Mouse (Mus musculus): Measurements from ENCODE around the gene H2-DMb1. TPM values are rescaled to one million over a fixed set of nuclear protein-coding genes. Genes with fewer than 3 reads are reported as not detected.

H2-DMb1 gene
- polyA plus RNA-seq, 1 experiment from 2014 or later: 0.29 TPM

- WGBS (ENCODE audit: insufficient replicate concordance): 37% methylated on average over 13 of the region's 13 CpGs
- H3K9ac ChIP-seq (ENCODE audit: low read depth, low read length): no peak overlapping the region
- no peak overlapping the region for H3K4me3 ChIP-seq (ENCODE audit: low read depth, low read length)
- no peak overlapping the region for H3K27ac ChIP-seq (ENCODE audit: low read depth, low read length)
- H3K27me3 ChIP-seq (ENCODE audit: control insufficient read depth, insufficient read depth, low read length): no peaks in the 10 kb centered on the region
- no peaks in the 10 kb centered on the region for H3K36me3 ChIP-seq (ENCODE audit: control insufficient read depth, insufficient read depth, low read length)
- H3K4me1 ChIP-seq (ENCODE audit: control insufficient read depth, insufficient read depth, low read length): no peaks in the 10 kb centered on the region
- no peaks in the 10 kb centered on the region for H3K9me3 ChIP-seq (replicated peaks; ENCODE audit: control insufficient read depth, low read length)
- no peak for ATAC-seq (replicated peaks; ENCODE audit: insufficient number of reproducible peaks, low FRiP score, low TSS enrichment)
- H3K4me2 ChIP-seq: no peak overlapping the region
Observed at GRCm38 (mm10) chr17:34170877-34171498, 18.1 kb downstream of the H2-DMb1 start.

GRCm38 (mm10) chr17:34172528-34172927 is 19.7 kb downstream of the H2-DMb1 start:
- no peak overlapping the region for H3K4me2 ChIP-seq
- no peaks in the 10 kb centered on the region for H3K9me3 ChIP-seq (replicated peaks; ENCODE audit: control insufficient read depth, low read length)
- no peak overlapping the region for H3K9ac ChIP-seq (ENCODE audit: low read depth, low read length)
- no peak overlapping the region for H3K4me3 ChIP-seq (ENCODE audit: low read depth, low read length)
- no peaks in the 10 kb centered on the region for H3K27me3 ChIP-seq (ENCODE audit: control insufficient read depth, insufficient read depth, low read length)
- 86% methylated on average over 5 of the region's 5 CpGs for WGBS (ENCODE audit: insufficient replicate concordance)
- no peaks in the 10 kb centered on the region for H3K36me3 ChIP-seq (ENCODE audit: control insufficient read depth, insufficient read depth, low read length)
- H3K4me1 ChIP-seq (ENCODE audit: control insufficient read depth, insufficient read depth, low read length): no peaks in the 10 kb centered on the region
- no peak for ATAC-seq (replicated peaks; ENCODE audit: insufficient number of reproducible peaks, low FRiP score, low TSS enrichment)
- H3K27ac ChIP-seq (ENCODE audit: low read depth, low read length): no peak overlapping the region

- H3K4me1 ChIP-seq (ENCODE audit: control insufficient read depth, insufficient read depth, low read length): no peaks in the 10 kb centered on the region
- no peak overlapping the region for H3K27ac ChIP-seq (ENCODE audit: low read depth, low read length)
- H3K9ac ChIP-seq (ENCODE audit: low read depth, low read length): no peak overlapping the region
- 59% methylated on average over 1 of the region's 1 CpGs for WGBS (ENCODE audit: insufficient replicate concordance)
- no peaks in the 10 kb centered on the region for H3K36me3 ChIP-seq (ENCODE audit: control insufficient read depth, insufficient read depth, low read length)
- H3K4me3 ChIP-seq (ENCODE audit: low read depth, low read length): no peak overlapping the region
- no peak for ATAC-seq (replicated peaks; ENCODE audit: insufficient number of reproducible peaks, low FRiP score, low TSS enrichment)
- no peak overlapping the region for H3K4me2 ChIP-seq
- H3K27me3 ChIP-seq (ENCODE audit: control insufficient read depth, insufficient read depth, low read length): no peaks in the 10 kb centered on the region
- no peaks in the 10 kb centered on the region; the same call in 1 of the 2 replicates for H3K9me3 ChIP-seq (replicated peaks; ENCODE audit: control insufficient read depth, low read length)
Observed at GRCm38 (mm10) chr17:34174075-34174474, 21.2 kb downstream of the H2-DMb1 start.

GRCm38 (mm10) chr17:34177179-34177578 is 24.3 kb downstream of the H2-DMb1 start:
- WGBS (ENCODE audit: insufficient replicate concordance): 57% methylated on average over 4 of the region's 4 CpGs
- H3K4me2 ChIP-seq: no peak overlapping the region
- ATAC-seq (replicated peaks; ENCODE audit: insufficient number of reproducible peaks, low FRiP score, low TSS enrichment): no peak
- H3K36me3 ChIP-seq (ENCODE audit: control insufficient read depth, insufficient read depth, low read length): no peaks in the 10 kb centered on the region
- H3K9ac ChIP-seq (ENCODE audit: low read depth, low read length): no peak overlapping the region
- H3K27me3 ChIP-seq (ENCODE audit: control insufficient read depth, insufficient read depth, low read length): no peaks in the 10 kb centered on the region; the same call in 1 of the 2 replicates
- no peaks in the 10 kb centered on the region for H3K4me1 ChIP-seq (ENCODE audit: control insufficient read depth, insufficient read depth, low read length)
- no peaks in the 10 kb centered on the region; the same call in 1 of the 2 replicates for H3K9me3 ChIP-seq (replicated peaks; ENCODE audit: control insufficient read depth, low read length)
- no peak overlapping the region for H3K27ac ChIP-seq (ENCODE audit: low read depth, low read length)
- no peak overlapping the region for H3K4me3 ChIP-seq (ENCODE audit: low read depth, low read length)

GRCm38 (mm10) chr17:34179019-34179418 is 26.1 kb downstream of the H2-DMb1 start:
- Histone ChIP-seq H3K9ac (ENCODE audit: low read depth, low read length) (no peak overlapping the region), H3K36me3 (ENCODE audit: control insufficient read depth, insufficient read depth, low read length) (no peaks in the 10 kb centered on the region), H3K4me2 (no peak overlapping the region), H3K9me3 (replicated peaks; ENCODE audit: control insufficient read depth, low read length) (no peaks in the 10 kb centered on the region; the same call in 1 of the 2 replicates), H3K4me1 (ENCODE audit: control insufficient read depth, insufficient read depth, low read length) (no peaks in the 10 kb centered on the region), H3K4me3 (ENCODE audit: low read depth, low read length) (no peak overlapping the region), H3K27me3 (ENCODE audit: control insufficient read depth, insufficient read depth, low read length) (peaks cover 13% of the 10 kb centered on the region), H3K27ac (ENCODE audit: low read depth, low read length) (no peak overlapping the region)
- WGBS (ENCODE audit: insufficient replicate concordance): 58% methylated on average over 6 of the region's 6 CpGs
- no peak for ATAC-seq (replicated peaks; ENCODE audit: insufficient number of reproducible peaks, low FRiP score, low TSS enrichment)

- Histone ChIP-seq H3K27ac (ENCODE audit: low read depth, low read length) (no peak overlapping the region), H3K9ac (ENCODE audit: low read depth, low read length) (no peak overlapping the region), H3K4me3 (ENCODE audit: low read depth, low read length) (no peak overlapping the region), H3K36me3 (ENCODE audit: control insufficient read depth, insufficient read depth, low read length) (no peaks in the 10 kb centered on the region), H3K27me3 (ENCODE audit: control insufficient read depth, insufficient read depth, low read length) (peaks cover 17% of the 10 kb centered on the region), H3K4me2 (no peak overlapping the region), H3K4me1 (ENCODE audit: control insufficient read depth, insufficient read depth, low read length) (no peaks in the 10 kb centered on the region), H3K9me3 (replicated peaks; ENCODE audit: control insufficient read depth, low read length) (no peaks in the 10 kb centered on the region; the same call in 1 of the 2 replicates)
- no peak for ATAC-seq (replicated peaks; ENCODE audit: insufficient number of reproducible peaks, low FRiP score, low TSS enrichment)
- 68% methylated on average over 13 of the region's 13 CpGs for WGBS (ENCODE audit: insufficient replicate concordance)
Observed at GRCm38 (mm10) chr17:34179913-34180859, 27.3 kb downstream of the H2-DMb1 start.

GRCm38 (mm10) chr17:34183564-34184219 is 30.8 kb downstream of the H2-DMb1 start:
- no peak for ATAC-seq (replicated peaks; ENCODE audit: insufficient number of reproducible peaks, low FRiP score, low TSS enrichment)
- H3K9ac ChIP-seq (ENCODE audit: low read depth, low read length): no peak overlapping the region
- H3K36me3 ChIP-seq (ENCODE audit: control insufficient read depth, insufficient read depth, low read length): no peaks in the 10 kb centered on the region
- H3K27ac ChIP-seq (ENCODE audit: low read depth, low read length): no peak overlapping the region
- no peaks in the 10 kb centered on the region for H3K9me3 ChIP-seq (replicated peaks; ENCODE audit: control insufficient read depth, low read length)
- H3K4me1 ChIP-seq (ENCODE audit: control insufficient read depth, insufficient read depth, low read length): peaks cover 7% of the 10 kb centered on the region; the same call in 1 of the 2 replicates
- H3K27me3 ChIP-seq (ENCODE audit: control insufficient read depth, insufficient read depth, low read length): peaks cover 44% of the 10 kb centered on the region
- H3K4me2 ChIP-seq: no peak overlapping the region
- H3K4me3 ChIP-seq (ENCODE audit: low read depth, low read length): no peak overlapping the region
- 64% methylated on average over 15 of the region's 15 CpGs for WGBS (ENCODE audit: insufficient replicate concordance)

GRCm38 (mm10) chr17:34185526-34185925 is 32.7 kb downstream of the H2-DMb1 start:
- Histone ChIP-seq H3K4me3 (ENCODE audit: low read depth, low read length) (no peak overlapping the region), H3K9ac (ENCODE audit: low read depth, low read length) (no peak overlapping the region), H3K36me3 (ENCODE audit: control insufficient read depth, insufficient read depth, low read length) (no peaks in the 10 kb centered on the region), H3K4me1 (ENCODE audit: control insufficient read depth, insufficient read depth, low read length) (peaks cover 7% of the 10 kb centered on the region; the same call in 1 of the 2 replicates), H3K9me3 (replicated peaks; ENCODE audit: control insufficient read depth, low read length) (no peaks in the 10 kb centered on the region), H3K27me3 (ENCODE audit: control insufficient read depth, insufficient read depth, low read length) (peaks cover 62% of the 10 kb centered on the region), H3K27ac (ENCODE audit: low read depth, low read length) (no peak overlapping the region), H3K4me2 (no peak overlapping the region)
- ATAC-seq (replicated peaks; ENCODE audit: insufficient number of reproducible peaks, low FRiP score, low TSS enrichment): no peak
- WGBS (ENCODE audit: insufficient replicate concordance): 82% methylated on average over 9 of the region's 9 CpGs
